Mouse (Mus musculus) heart, embryonic 14.5 days (tissue): ENCODE results near the gene Polr2c. TPM values are rescaled to one million over a fixed set of nuclear protein-coding genes. Genes with fewer than 3 reads are reported as not detected.
A peak's percentile ranks its signal among the peaks of the same experiment; 100 is the strongest.
"Not testable (repeated sequence)": the region's sequence is repeated elsewhere in the genome, so short reads cannot be mapped to it uniquely, and the experiment has no call there.

Experiments used
- ATAC-seq: fragments of 200-750 bp; cut with Nextera tagmentation; 2 replicates; pipeline ENCODE4 v1.8.0; 2017; ENCODE audit warnings: low read depth, moderate TSS enrichment; ENCODE audit not compliant: insufficient number of reproducible peaks, insufficient read depth, low FRiP score
- H3K27ac ChIP-seq, 2 experiments: fragments of 200-500 bp in 1 of 2; fragments of 300-500 bp in 1 of 2; sonication (generic) in 1 of 2; replicated peaks in 1 of 2; 2 replicates each; pipeline ENCODE4 v1.5.1; 2012 to 2014; ENCODE audit warnings: low read depth in 2 of 2, low read length in 2 of 2, control low read depth in 1 of 2, mild to moderate bottlenecking in 1 of 2, mixed read lengths in 1 of 2; ENCODE audit not compliant: control insufficient read depth in 1 of 2, insufficient read depth in 1 of 2
- H3K27me3 ChIP-seq: fragments of 300-500 bp; sonication (generic); 2 replicates; pipeline ENCODE4 v1.6.1; 2014; ENCODE audit warnings: mild to moderate bottlenecking, low read length, control low read depth; ENCODE audit not compliant: control insufficient read depth, insufficient read depth
- H3K36me3 ChIP-seq: fragments of 300-500 bp; sonication (generic); 2 replicates; pipeline ENCODE4 v1.6.1; 2014; ENCODE audit warnings: mild to moderate bottlenecking, control low read depth, low read length, mixed read lengths; ENCODE audit not compliant: control insufficient read depth, insufficient read depth
- H3K4me1 ChIP-seq, 2 experiments: fragments of 200-500 bp in 1 of 2; fragments of 300-500 bp in 1 of 2; sonication (generic) in 1 of 2; 2 replicates each; pipeline ENCODE4 v1.6.1; 2012 to 2014; ENCODE audit warnings: low read length in 2 of 2, control low read depth in 1 of 2, mixed read lengths in 1 of 2; ENCODE audit not compliant: control insufficient read depth in 2 of 2, insufficient read depth in 2 of 2
- H3K4me2 ChIP-seq: fragments of 300-500 bp; sonication (generic); 2 replicates; pipeline ENCODE4 v1.6.1; 2014; ENCODE audit warnings: mild to moderate bottlenecking, low read length
- H3K4me3 ChIP-seq, 2 experiments: fragments of 200-500 bp in 1 of 2; fragments of 300-500 bp in 1 of 2; sonication (generic) in 1 of 2; 2 replicates each; pipeline ENCODE4 v1.5.1; 2012 to 2014; ENCODE audit warnings: low read length in 2 of 2, mild to moderate bottlenecking in 2 of 2, control low read depth in 1 of 2, low read depth in 1 of 2, moderate library complexity in 1 of 2; ENCODE audit not compliant: control insufficient read depth in 1 of 2, insufficient read depth in 1 of 2
- H3K9ac ChIP-seq: fragments of 300-500 bp; sonication (generic); 2 replicates; pipeline ENCODE4 v1.6.1; 2014; ENCODE audit warnings: mild to moderate bottlenecking, low read length
- H3K9me3 ChIP-seq: fragments of 300-500 bp; sonication (generic); 2 replicates; pipeline ENCODE4 v1.6.1; 2016; ENCODE audit warnings: low read length, control low read depth; ENCODE audit not compliant: control insufficient read depth
- WGBS: fragments of 180-500 bp; shearing (Covaris S2); extraction: QIAGEN DNeasy Blood & Tissue Kit; methylation state at CpG from one replicate; pipeline ENCODE4 v1.1.7; 2014; 5-methylcytosine and 5-hydroxymethylcytosine counted together
- polyA plus RNA-seq: library from polyadenylated mRNA; unstranded; fragments of >200 nt; fragmentation: Nextera tagmentation; extraction: Ambion mirVana; gene quantifications from 2 replicates; pipeline ENCODE4 v1.2.1, GENCODE M21; 2014

The Polr2c gene
- polyA plus RNA-seq, 1 experiment from 2014 or later, result 129 TPM

DNA sequence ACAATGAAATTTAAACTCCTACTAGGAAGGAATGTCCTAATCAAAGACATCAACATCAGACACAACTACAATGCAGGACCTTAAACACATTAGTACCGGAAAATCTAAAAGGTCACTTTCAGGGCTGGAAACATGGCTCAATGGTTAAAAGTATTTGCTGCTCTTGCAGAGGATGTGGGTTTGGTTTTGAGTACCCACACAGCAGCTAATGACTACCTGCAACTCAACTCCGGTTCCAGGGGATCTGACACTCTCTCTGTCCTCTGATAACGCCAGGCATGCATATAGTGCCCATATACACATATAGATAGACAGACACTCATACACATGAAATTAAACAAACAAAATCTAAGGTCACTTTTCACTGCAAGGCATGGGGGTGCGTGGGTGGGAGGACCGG lies 31.0 kb upstream of the Polr2c start:
- no peaks in the 10 kb centered on the region for H3K27me3 ChIP-seq
- H3K9me3 ChIP-seq, result no peaks in the 10 kb centered on the region
- no peak overlapping the region for H3K4me2 ChIP-seq
- no peaks in the 10 kb centered on the region for H3K4me1 ChIP-seq
- H3K27ac ChIP-seq, result no peak overlapping the region
- H3K9ac ChIP-seq, result no peak overlapping the region
- ATAC-seq, result no peak
- no peak overlapping the region for H3K4me3 ChIP-seq
- H3K36me3 ChIP-seq, result peaks cover 96% of the 10 kb centered on the region
- 92% methylated on average over 5 of the region's 5 CpGs for WGBS

DNA sequence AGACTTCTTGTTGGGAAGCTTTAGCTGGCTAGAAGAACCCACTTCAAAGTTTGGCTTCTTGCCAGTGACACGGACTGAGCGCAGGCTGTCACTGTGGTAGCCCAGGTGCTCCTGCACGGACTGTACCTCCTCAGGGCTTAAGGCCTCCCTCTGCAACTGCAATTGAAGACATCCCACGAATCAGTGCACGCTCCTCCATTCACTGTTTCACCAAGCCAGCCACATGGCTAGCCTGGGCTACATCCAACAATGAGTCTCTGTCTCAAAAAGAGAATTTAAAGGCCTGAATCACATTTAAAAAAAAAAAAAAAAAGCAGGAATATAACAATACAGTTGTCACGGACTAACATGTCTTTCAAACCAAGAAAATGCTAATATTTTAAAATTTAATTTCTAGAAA lies 29.0 kb upstream of the Polr2c start:
- H3K36me3 ChIP-seq, result peaks cover 90% of the 10 kb centered on the region
- H3K4me2 ChIP-seq, result no peak overlapping the region
- H3K4me3 ChIP-seq, result no peak overlapping the region
- H3K9ac ChIP-seq, result no peak overlapping the region
- H3K4me1 ChIP-seq, result no peaks in the 10 kb centered on the region
- no peak overlapping the region for H3K27ac ChIP-seq
- ATAC-seq, result no peak
- 86% methylated on average over 6 of the region's 6 CpGs for WGBS
- no peaks in the 10 kb centered on the region for H3K9me3 ChIP-seq
- H3K27me3 ChIP-seq, result no peaks in the 10 kb centered on the region

DNA sequence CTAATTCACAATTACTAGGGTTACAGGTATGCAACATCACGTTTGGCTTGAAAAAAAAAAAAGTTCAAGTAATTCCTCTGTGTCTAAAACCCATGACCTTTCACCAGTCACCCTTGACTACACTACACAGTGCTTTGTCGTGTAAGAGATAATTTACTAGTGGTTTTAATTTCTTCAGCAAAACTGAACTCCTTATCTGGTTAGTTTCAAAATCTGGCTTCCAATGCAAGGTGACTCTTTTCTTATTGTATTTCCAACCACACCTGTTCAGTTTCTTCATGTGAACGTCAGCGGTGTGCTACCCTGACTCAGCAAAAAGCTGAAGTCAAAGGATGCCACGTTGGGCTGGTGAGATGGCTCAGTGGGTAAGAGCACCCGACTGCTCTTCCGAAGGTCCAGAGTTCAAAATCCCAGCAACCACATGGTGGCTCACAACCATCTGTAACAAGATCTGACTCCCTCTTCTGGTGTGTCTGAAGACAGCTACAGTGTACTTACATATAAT lies 23.3 kb upstream of the Polr2c start:
- not testable (repeated sequence) for H3K4me3 ChIP-seq, H3K9ac ChIP-seq, ATAC-seq, H3K27me3 ChIP-seq, H3K27ac ChIP-seq, H3K4me1 ChIP-seq, H3K4me2 ChIP-seq, H3K9me3 ChIP-seq
- 78% methylated on average over 7 of the region's 7 CpGs for WGBS
- H3K36me3 ChIP-seq, result peaks cover 35% of the 10 kb centered on the region

DNA sequence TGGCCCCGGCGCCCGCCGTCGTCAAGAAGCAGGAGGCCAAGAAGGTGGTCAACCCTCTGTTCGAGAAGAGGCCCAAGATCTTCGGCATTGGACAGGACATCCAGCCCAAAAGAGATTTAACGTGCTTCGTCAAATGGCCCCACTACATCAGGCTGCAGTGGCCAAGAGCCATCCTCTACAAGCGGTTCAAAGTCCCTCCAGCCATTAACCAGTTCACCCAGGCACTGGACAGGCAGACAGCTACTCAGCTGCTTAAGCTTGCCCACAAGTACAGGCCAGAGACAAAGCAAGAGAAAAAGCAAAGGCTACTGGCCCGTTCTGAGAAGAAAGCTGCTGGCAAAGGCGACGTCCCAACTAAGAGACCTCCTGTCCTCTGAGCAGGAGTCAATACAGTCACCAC lies 21.5 kb upstream of the Polr2c start:
- H3K4me2 ChIP-seq, ATAC-seq, H3K27ac ChIP-seq, H3K27me3 ChIP-seq, H3K9me3 ChIP-seq, H3K4me3 ChIP-seq, H3K9ac ChIP-seq: not testable (repeated sequence)
- WGBS, result 95% methylated on average over 13 of the region's 13 CpGs
- H3K36me3 ChIP-seq, result peaks cover 19% of the 10 kb centered on the region
- peaks cover 5 to 11% of the 10 kb centered on the region in 2 experiments for H3K4me1 ChIP-seq

DNA sequence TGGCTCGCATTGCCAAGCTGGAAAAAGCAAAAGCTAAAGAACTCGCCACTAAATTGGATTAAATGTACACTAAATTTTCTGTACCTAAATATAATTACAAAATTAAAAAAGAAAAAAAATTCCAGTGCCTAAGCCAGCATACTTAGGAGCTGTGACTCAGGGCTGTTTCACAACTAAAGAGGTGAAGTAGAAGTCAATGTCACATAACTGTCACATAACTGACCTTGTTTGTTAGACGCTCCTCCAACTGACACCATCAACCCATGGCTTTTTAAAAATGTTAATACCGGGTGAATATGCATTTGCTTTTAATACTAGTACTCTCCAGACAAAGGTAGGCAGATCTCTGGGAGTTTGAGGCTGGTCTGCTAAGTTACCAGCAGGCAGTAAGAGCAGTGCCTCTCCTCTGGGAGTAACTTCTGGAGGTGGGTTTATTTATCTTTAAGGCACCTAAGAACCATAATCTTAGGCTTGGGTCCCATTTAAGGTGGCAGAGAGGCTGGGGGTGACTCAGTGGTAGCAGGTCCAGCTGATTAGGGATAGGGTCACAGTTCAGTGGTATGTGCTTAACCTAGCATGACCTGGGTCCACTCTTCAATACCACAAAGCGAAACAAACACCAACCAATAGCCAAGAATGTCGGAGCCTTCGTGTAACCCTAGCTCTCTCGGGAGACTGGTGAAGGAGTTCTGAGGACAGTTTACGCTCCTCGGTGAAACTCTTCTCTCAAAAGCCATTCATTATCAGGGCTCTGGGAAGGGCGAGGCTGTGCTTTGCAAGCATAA lies 20.6 kb upstream of the Polr2c start:
- 59% methylated on average over 11 of the region's 11 CpGs for WGBS
- H3K9me3 ChIP-seq, result no peaks in the 10 kb centered on the region
- peak overlapping the region; percentile 91 for H3K4me2 ChIP-seq
- peaks cover 10% of the 10 kb centered on the region for H3K36me3 ChIP-seq
- H3K27ac ChIP-seq, result no peak overlapping the region
- peak overlapping the region; percentile 99 for H3K9ac ChIP-seq
- peak overlapping the region; percentile 32 to 98 for H3K4me3 ChIP-seq
- ATAC-seq, result no peak
- no peaks in the 10 kb centered on the region for H3K27me3 ChIP-seq
- peaks cover 5 to 11% of the 10 kb centered on the region in 2 experiments for H3K4me1 ChIP-seq

DNA sequence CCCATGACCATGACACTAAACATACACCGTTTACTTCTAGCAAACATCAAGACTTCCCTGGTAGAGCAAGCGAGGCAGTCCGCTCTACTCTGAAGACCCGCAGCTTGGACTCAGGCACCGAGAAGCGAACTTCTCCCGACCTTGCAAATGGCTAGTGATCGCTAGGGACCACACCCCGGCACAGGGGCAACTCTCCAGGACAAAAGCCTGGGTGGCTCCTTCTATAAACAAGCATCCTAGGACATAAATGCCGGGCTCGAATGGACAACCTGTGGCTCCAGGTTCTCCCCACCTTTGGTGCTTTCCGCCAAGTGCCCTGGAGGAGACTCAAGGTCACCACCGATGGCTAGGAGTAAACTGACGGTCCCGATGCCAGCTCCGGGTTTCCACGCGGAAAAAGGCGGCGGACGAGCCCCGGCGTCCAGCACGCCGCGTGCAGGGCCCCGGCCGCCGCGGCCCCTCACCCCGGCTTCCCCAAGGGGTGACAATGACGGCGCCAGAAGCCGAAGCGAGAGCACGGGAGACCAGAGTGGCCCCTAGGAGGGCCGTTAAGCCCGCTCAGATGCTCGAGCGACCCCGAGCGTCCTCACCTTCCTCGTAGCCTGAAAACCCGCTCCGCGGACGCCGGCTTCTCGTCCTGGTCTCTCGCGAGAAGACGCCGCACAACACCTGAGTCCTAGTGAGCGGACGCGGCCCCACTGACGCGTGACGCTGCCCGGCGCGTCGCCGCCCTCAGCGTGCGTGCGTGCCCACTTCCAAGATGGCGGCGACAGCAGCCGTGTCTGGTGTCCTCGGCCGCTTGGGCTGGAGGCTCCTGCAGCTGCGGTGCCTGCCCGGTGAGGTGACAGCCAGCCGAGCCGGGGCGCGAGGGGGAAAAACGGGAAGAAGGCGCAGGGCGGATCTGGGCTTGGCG lies 19.3 kb upstream of the Polr2c start, which contains the start of the genes Coq9 and Ciapin1:
TSS of gene Coq9 (plus strand) at position 660 of the 913 bp plus-strand sequence.
TSS of gene Ciapin1 (minus strand) at position 697 of the 913 bp plus-strand sequence.
- ATAC-seq, result peak; percentile 95
- under 1% methylated on average over 82 of the region's 82 CpGs for WGBS
- Histone ChIP-seq H3K9me3 (no peaks in the 10 kb centered on the region), H3K27me3 (no peaks in the 10 kb centered on the region), H3K4me1 (peaks cover 5 to 11% of the 10 kb centered on the region in 2 experiments), H3K36me3 (peaks cover 8% of the 10 kb centered on the region), H3K4me3 (peak within 1 kb of the TSS; percentile 90 to 98), H3K9ac (peak within 1 kb of the TSS; percentile 99), H3K4me2 (peak within 1 kb of the TSS; percentile 91), H3K27ac (peak within 1 kb of the TSS; percentile 95 to 99)

DNA sequence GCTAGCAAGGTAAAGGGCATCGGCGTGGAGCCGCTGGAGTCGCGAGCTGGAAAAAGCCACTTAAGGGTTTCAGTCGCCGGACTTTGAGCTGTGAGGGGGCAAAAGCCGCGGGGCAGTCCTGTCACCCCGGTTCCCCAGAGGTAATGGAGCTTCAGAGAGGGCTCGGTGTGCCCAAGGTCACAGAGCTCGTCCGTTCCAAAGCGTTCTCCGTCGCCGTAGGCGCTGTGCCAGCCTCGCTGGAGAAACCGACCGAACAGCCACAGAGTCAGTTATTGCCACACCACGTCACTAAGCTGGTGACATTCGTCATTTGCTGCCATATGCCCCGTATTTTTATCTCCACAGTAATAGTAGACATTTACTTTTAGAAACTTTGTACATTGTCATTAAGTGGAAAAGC lies 18.6 kb upstream of the Polr2c start:
- H3K4me3 ChIP-seq, result peak overlapping the region; percentile 90 to 98
- WGBS, result under 1% methylated on average over 24 of the region's 24 CpGs
- H3K9me3 ChIP-seq, result no peaks in the 10 kb centered on the region
- peak overlapping the region; percentile 95 to 99 for H3K27ac ChIP-seq
- H3K4me2 ChIP-seq, result peak overlapping the region; percentile 91
- peaks cover 14% of the 10 kb centered on the region for H3K36me3 ChIP-seq
- H3K27me3 ChIP-seq, result no peaks in the 10 kb centered on the region
- peaks cover 5 to 11% of the 10 kb centered on the region in 2 experiments for H3K4me1 ChIP-seq
- peak; percentile 58 for ATAC-seq
- H3K9ac ChIP-seq, result peak overlapping the region; percentile 99
